Mouse (Mus musculus): ENCODE measurements around the gene Ahcyl1.

DNA sequence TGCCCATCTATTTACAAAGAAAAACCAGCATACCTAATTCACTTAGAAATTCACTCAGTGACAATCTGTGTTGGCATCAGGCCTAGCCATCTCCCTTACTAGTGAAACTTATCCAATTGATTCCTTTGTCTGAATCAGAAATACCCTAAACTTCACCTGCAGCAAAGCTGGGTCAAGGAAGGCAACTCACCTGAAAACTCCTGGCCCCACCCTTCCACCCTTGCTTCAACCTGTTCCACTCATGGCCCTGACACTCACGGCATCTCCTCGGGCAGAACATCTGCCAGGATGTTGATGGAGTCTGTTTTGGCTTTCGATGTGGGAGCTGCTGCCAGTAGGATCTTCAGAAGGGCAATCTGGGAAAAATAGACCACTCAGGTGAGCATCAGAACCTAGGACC, 78.6 kb downstream of the Ahcyl1 start:
- TF ChIP-seq CTCF (IDR thresholded peaks at IDR 0.05; ENCODE audit: borderline replicate concordance, insufficient read depth, low read depth, low read length): no peak
- TF ChIP-seq POLR2A (IDR thresholded peaks at IDR 0.05; ENCODE audit: borderline replicate concordance, insufficient read depth, low read length): no peak

Data from cerebellum, adult 2 months (tissue).